ENCODE assay signal across 15 mouse cellular contexts in the genomic region with DNA sequence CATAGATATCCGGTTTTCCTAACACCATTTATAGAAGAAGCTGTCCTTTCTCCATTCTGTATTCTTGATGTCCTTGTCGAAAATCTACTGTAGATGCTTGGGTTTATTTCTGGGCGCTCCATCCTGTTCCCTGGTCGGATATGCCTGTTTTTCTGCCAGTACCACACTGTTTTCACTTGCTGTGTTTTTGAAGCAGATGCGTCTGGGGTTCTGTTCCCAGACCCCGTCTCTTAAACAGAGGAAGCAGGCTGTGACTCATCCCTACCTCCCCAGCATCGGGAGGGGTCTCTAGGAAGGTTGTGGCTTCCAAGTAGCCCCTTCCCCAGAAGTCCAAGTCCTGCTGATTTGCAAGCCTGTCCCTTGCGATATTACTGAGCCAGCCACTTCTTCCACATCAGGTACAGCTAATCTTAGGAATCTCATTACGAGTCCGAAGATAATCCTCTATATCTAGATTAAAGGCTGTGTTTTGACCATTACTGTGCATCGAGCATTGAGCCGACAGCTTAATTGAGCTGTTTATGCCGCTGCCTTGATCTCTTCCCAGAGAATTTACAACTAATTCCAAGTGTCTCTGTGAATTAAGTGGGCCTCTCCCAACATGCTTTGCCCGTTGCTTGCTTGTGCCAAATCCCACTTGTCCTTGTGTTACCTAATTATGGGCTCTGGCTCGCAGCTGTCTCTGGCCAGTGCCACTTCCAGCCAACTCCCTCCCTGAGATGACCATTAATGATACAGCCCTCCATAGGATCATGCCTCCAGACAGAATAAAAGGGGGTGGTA. TPM values are rescaled to one million over a fixed set of nuclear protein-coding genes. Genes with fewer than 3 reads are reported as not detected.
DNase-seq lines count a peak whose midpoint lies in the region; ATAC-seq and TF ChIP-seq lines count a peak whose summit lies in the region.
"Had no signal": no experiment of that assay in that cellular context is flagged by ENCODE, and none has a peak within 500 bp of the region (broad histone marks: within the 10 kb centered on the region; RNA-seq: fewer than 3 reads in every experiment).

No protein-coding gene starts in this region.

- H3K27me3 ChIP-seq in limb, embryonic 13.5 days, result 0 out of 2 replicates have a peak, but pooled peaks cover 3% of the 10 kb centered on the region
- no peaks in the 10 kb centered on the region for H3K27me3 ChIP-seq in limb, embryonic 10.5 days (ENCODE audit: low read depth, poor library complexity, severe bottlenecking)
- no peaks in the 10 kb centered on the region for H3K27me3 ChIP-seq in forebrain, embryonic 14.5 days (replicated peaks; ENCODE audit: control insufficient read depth, insufficient read depth, low read length)
- H3K27me3 ChIP-seq in lung, postnatal 0 days (replicated peaks; ENCODE audit: insufficient read depth, low read length), result no peaks in the 10 kb centered on the region
- H3K27me3 ChIP-seq: lung, embryonic 15.5 days; neural tube, embryonic 12.5 days had no signal

- peaks cover 14% of the 10 kb centered on the region for H3K4me1 ChIP-seq in limb, embryonic 13.5 days
- peaks cover 16% of the 10 kb centered on the region for H3K4me1 ChIP-seq in limb, embryonic 10.5 days
- peaks cover 9% of the 10 kb centered on the region for H3K4me1 ChIP-seq in forebrain, embryonic 14.5 days (ENCODE audit: control insufficient read depth, insufficient read depth, low read length)
- no peaks in the 10 kb centered on the region for H3K4me1 ChIP-seq in lung, postnatal 0 days (ENCODE audit: insufficient read depth, low read depth, low read length)
- H3K4me1 ChIP-seq: liver, embryonic 12.5 days; lung, embryonic 15.5 days; neural tube, embryonic 12.5 days had no signal

- ATAC-seq in limb, embryonic 13.5 days (ENCODE audit: low FRiP score, low read depth), result 0 out of 2 replicates have a peak, but pooled peaks have one; percentile 24
- peak; percentile 63 for ATAC-seq in forebrain, embryonic 14.5 days
- ATAC-seq in lung, postnatal 0 days, result no peak
- ATAC-seq: intestine, postnatal 0 days; liver, embryonic 12.5 days had no signal

- H3K9me3 ChIP-seq in limb, embryonic 13.5 days, result 0 out of 2 replicates have a peak, but pooled peaks cover 3% of the 10 kb centered on the region
- no peaks in the 10 kb centered on the region; the same call in 1 of the 2 replicates for H3K9me3 ChIP-seq in limb, embryonic 10.5 days (replicated peaks)
- no peaks in the 10 kb centered on the region for H3K9me3 ChIP-seq in forebrain, embryonic 14.5 days (replicated peaks; ENCODE audit: control insufficient read depth, low read length)
- H3K9me3 ChIP-seq in lung, postnatal 0 days (ENCODE audit: low read length), result no peaks in the 10 kb centered on the region
- H3K9me3 ChIP-seq: liver, embryonic 12.5 days; lung, embryonic 15.5 days; neural tube, embryonic 12.5 days had no signal

- no peak for TF ChIP-seq CTCF in lung, postnatal 0 days (IDR thresholded peaks at IDR 0.05)

- H3K4me3 ChIP-seq in limb, embryonic 13.5 days, result no peak overlapping the region
- H3K4me3 ChIP-seq in limb, embryonic 10.5 days, result no peak overlapping the region
- H3K4me3 ChIP-seq in forebrain, embryonic 14.5 days (ENCODE audit: low read depth, low read length), result no peak overlapping the region
- no peak overlapping the region for H3K4me3 ChIP-seq in lung, postnatal 0 days (ENCODE audit: low read depth, low read length)
- H3K4me3 ChIP-seq: liver, embryonic 12.5 days; lung, embryonic 15.5 days; neural tube, embryonic 12.5 days had no signal

- H3K27ac ChIP-seq in limb, embryonic 13.5 days, result no peak overlapping the region
- no peak overlapping the region for H3K27ac ChIP-seq in limb, embryonic 10.5 days
- H3K27ac ChIP-seq in forebrain, embryonic 14.5 days (ENCODE audit: low read depth, low read length), result no peak overlapping the region; the same call in 1 of the 2 replicates
- no peak overlapping the region for H3K27ac ChIP-seq in lung, postnatal 0 days (ENCODE audit: low read length)
- H3K27ac ChIP-seq: liver, embryonic 12.5 days; lung, embryonic 15.5 days; neural tube, embryonic 12.5 days had no signal

- TF ChIP-seq EP300 in lung, postnatal 0 days (IDR thresholded peaks at IDR 0.05), result no peak

- no peaks in the 10 kb centered on the region for H3K36me3 ChIP-seq in limb, embryonic 13.5 days
- H3K36me3 ChIP-seq in limb, embryonic 10.5 days, result no peaks in the 10 kb centered on the region
- H3K36me3 ChIP-seq in forebrain, embryonic 14.5 days (ENCODE audit: control insufficient read depth, insufficient read depth, low read length), result no peaks in the 10 kb centered on the region
- no peaks in the 10 kb centered on the region for H3K36me3 ChIP-seq in lung, postnatal 0 days (ENCODE audit: insufficient read depth, low read length)
- H3K36me3 ChIP-seq: liver, embryonic 12.5 days; lung, embryonic 15.5 days; neural tube, embryonic 12.5 days had no signal

- DNase-seq in heart, adult 11 months, result peak; percentile 89
- DNase-seq in heart, adult 8-10 months (ENCODE audit: low spot score), result no peak
- no peak for DNase-seq in limb, embryonic 10.5 days (ENCODE audit: low spot score)
- peak; percentile 80 for DNase-seq in forebrain, embryonic 14.5 days (ENCODE audit: low spot score)
- peak; percentile 53 for DNase-seq in retina, adult 2 months (ENCODE audit: low read depth, low spot score)
- no peak for DNase-seq in gastrocnemius, postnatal 25 days
- no peak for DNase-seq in lung, postnatal 0 days (ENCODE audit: low spot score)
- DNase-seq: cerebellum, adult 18-20 months; kidney, postnatal 14 days; layer of hippocampus, adult 9-11 months had no signal

- no peak overlapping the region for H3K9ac ChIP-seq in limb, embryonic 13.5 days
- H3K9ac ChIP-seq in forebrain, embryonic 14.5 days (ENCODE audit: low read length), result peak overlapping the region; percentile 13; the same call in 1 of the 2 replicates
- no peak overlapping the region for H3K9ac ChIP-seq in lung, postnatal 0 days (replicated peaks; ENCODE audit: low read depth)
- H3K9ac ChIP-seq: liver, embryonic 12.5 days; lung, embryonic 15.5 days; neural tube, embryonic 12.5 days had no signal

- WGBS in limb, embryonic 13.5 days, result 35% methylated on average over 15 of the region's 15 CpGs
- 51% methylated on average over 15 of the region's 15 CpGs for WGBS in limb, embryonic 10.5 days
- WGBS in forebrain, embryonic 14.5 days, result 34% methylated on average over 15 of the region's 15 CpGs
- WGBS in lung, postnatal 0 days, result 71% methylated on average over 15 of the region's 15 CpGs

- no peak overlapping the region for H3K4me2 ChIP-seq in limb, embryonic 13.5 days (replicated peaks)
- H3K4me2 ChIP-seq in forebrain, embryonic 14.5 days (ENCODE audit: low read length), result no peak overlapping the region
- no peak overlapping the region for H3K4me2 ChIP-seq in lung, postnatal 0 days (replicated peaks; ENCODE audit: low read depth, low read length)
- H3K4me2 ChIP-seq: liver, embryonic 12.5 days; lung, embryonic 15.5 days; neural tube, embryonic 12.5 days had no signal

RNA-seq across cellular contexts. Expression of a gene that starts 8.1 kb away (rescaled TPM):
- 10 to 100 TPM; 23.7 to 44.2 (median 32.3) TPM for total RNA-seq in heart, adult 8-10 months (2022)
- 3.9 TPM in 2 replicates for polyA plus RNA-seq in limb, embryonic 13.5 days (2015; fragmentation: Nextera tagmentation; extraction: Ambion mirVana)
- 4.3 and 4.8 TPM in 2 replicates for polyA plus RNA-seq in limb, embryonic 10.5 days (2016; fragmentation: Nextera tagmentation; extraction: Ambion mirVana)
- 14.1 and 14.5 TPM in 2 replicates for polyA plus RNA-seq in forebrain, embryonic 14.5 days (2014; fragmentation: Nextera tagmentation; extraction: Ambion mirVana)
- 1 to 10 TPM; 5.4 to 8.0 TPM for total RNA-seq in gastrocnemius, postnatal 25 days (2021)
- 7.1 and 8.8 TPM in 2 replicates for polyA plus RNA-seq in lung, postnatal 0 days (2015; fragmentation: Nextera tagmentation; extraction: Ambion mirVana)

Comparison
In these comparisons a context has a peak if more than half of its experiments do, and no peak if none do; other contexts are left out.
1. DNase-seq: peak in heart, adult 11 months (single experiment), forebrain, embryonic 14.5 days (single experiment) and retina, adult 2 months (single experiment); none in heart, adult 8-10 months (single experiment), limb, embryonic 10.5 days (single experiment), gastrocnemius, postnatal 25 days (single experiment) and lung, postnatal 0 days (single experiment).